Mouse (Mus musculus): Measurements from ENCODE around the gene Trip6. TPM values are rescaled to one million over a fixed set of nuclear protein-coding genes. Genes with fewer than 3 reads are reported as not detected.

Gene Trip6
- polyA plus RNA-seq, 1 experiment: 59.3 TPM

DNA sequence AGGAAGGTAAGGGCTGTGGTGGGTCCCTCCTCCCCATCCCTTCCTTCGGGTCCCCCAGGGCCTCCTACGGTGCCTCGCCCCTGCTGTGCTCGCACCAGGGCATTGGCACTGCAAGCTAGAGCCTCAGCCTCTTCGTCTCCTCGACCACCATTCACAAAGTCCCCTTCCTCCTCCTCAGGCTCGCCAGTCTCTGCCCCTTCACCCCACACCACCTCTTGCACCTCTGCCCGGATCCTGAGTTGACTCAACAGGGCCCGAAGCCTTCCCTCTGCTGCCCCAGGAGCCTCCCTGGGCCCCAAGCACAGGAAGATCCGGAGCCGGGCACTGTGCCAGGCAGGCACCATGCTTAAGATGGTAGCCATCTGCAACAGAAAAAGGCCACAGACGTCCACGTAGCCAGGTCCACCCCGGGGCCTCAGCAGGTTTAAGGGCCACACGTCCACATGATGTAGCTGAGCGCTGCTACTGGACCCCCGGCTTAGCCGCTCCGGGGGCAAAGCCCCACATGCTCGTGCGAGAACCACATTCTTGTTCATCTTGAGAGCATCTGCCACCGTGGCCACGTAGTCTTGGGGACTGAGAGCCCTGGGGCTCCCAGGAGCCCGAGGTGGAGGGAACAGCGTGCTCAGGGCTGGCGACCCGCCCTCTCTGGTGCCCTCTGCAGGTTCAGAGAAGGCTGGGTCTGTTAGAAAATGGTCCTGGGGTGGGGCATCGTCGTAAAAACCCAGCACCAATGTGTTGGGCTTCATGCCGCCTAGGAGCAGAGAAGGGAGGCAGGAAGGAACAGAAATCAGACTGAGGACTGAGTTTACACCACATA lies 1.1 kb upstream of the Trip6 start:
- no peak for TF ChIP-seq GATA1 (IDR thresholded peaks at IDR 0.05; ENCODE audit: low read length)

DNA sequence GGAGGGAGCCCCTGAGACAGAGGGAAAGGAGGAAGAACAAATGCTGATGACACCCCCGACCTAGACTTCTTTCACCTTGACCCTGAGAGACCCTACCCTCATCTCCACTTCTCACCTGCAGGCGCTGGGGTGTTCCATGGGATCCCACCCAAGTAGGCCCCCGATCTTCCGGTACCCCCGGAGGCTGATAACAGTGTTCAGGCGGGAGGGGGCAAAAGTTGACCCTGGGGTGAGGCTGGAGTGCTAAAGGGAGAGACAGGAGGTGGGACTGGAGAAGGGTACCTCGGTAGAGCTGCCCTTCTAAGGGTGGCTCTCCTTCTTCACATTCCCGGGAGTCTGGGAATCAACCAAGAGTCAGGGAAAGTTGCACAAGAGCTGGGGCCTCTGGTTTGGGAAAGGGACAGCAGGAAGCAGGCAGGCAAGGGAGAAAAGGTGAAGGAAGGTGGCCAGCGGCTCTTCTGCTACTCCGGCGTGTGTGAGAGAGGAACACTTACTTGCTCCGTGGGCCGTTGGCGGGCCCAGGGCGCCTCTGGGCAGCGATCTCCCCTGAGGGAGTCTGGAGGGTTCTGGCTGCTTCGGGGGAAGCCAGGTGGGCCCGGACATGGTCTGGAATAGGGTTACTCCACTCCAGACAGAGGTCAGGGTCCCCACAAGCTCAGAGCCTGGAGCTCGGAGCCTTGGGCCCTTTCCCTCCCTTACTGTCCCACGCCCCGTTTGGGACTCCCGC lies 575 bp downstream of the Trip6 start:
- TF ChIP-seq GATA1 (IDR thresholded peaks at IDR 0.05; ENCODE audit: low read length): no peak

DNA sequence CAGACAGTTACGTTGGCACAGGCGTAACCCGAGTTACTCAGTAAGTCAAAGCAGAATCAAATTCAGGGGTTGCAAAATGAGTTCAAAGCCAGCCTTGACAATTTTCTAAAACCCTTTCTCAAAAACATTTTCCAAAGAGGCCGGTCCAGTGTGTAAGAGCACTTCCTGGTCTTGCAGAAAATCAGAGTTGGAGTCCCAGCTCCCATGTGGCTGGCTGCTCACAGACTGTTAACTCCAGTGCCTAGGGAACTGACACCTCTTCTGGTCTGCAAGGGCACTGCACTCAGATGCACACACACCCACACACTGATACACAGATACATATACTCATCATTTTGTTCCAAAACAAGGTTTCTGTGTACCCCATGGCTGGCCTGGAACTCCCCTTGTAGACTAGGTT lies 5.8 kb downstream of the Trip6 start:
- TF ChIP-seq GATA1 (IDR thresholded peaks at IDR 0.05; ENCODE audit: low read length): no peak

DNA sequence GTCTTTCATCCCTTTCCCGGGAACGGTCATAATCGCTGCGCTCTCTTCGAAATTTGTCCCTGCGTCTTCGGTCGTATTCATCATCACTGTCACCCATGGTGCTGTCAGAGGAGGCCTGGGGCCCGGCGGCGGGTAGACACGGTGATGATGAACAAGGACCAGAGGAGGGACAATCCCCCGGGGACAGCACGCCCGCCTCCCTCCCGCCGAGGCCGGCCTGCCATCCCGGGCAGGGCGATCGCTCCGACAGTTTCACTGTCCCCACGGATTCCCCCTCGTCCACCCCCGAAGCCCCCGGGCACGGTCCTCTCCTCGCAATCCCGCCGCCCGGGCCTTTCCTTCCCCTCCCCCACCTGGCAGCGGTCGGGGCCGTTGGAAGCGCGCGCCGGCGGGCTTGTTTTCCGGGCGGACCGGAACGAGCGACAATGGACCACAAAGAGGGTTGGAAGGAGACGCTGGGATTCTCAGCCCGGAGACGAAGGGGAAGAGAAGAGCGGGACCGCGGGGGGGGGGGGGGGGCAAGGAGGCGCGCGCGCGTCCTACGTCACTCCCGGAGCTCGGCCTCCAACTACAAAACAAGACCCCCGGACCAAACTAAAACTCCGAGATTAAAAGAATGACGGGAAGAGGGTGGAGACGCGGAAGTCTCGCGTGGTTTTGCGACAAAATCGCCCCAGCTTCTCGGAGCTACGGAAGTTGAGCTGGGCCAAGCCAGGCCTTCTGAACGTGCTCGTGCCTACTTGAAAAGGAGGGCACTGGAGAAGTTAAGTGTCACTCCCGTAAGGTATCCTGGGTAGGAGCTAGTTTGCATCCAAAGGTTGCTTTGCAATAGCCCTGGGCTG lies 6.9 kb downstream of the Trip6 start, which contains the start of gene Srrt:
TSS of gene Srrt (minus strand) at position 604 of the 842 bp plus-strand sequence.
- no peak for TF ChIP-seq GATA1 (IDR thresholded peaks at IDR 0.05; ENCODE audit: low read length)

DNA sequence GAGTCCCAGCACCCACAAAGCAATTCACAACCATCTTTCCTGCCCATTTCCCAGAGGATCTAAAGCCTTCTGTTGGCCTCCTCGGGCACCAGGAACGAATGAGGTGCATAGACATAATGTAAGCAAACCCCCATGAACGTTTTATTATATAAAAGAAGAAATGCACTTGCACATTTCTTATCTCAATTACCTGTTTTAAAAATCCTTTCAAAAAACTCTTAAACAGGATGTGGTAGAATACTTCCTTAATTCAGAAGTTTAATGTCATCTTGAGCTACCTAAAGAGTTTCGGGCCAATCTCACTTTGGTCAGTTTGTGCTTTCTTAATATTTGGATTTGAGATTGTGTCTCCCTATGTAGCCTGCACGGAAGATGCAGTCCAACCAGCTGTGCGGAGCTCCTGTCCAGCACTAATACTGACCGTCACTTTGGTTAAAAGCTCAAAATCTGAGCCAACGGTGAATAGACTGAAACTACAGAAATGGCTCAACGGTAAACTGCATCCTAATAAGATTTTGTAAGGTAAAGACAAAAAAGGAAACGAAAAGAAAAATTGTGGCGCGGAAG lies 7.7 kb downstream of the Trip6 start:
- TF ChIP-seq GATA1 (IDR thresholded peaks at IDR 0.05; ENCODE audit: low read length): no peak

DNA sequence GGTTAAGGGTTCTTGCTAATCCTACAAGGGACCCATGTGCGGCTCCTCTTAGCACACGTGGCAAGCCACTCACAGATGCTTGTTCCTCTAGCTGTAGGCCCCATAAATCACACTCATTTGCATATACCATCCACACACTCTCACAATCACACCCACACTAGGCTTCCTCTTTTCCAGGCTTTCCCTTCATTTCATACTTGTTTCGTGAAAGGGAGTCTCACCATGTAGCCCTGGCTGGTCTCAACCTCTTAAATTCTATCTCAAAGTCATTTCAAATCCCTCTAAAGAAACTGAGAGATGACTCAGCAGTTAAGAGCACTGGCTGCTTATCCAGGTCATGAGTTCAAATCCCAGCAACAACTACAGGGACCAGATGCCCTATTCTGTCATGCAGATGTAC lies 8.4 kb downstream of the Trip6 start:
- TF ChIP-seq GATA1 (IDR thresholded peaks at IDR 0.05; ENCODE audit: low read length): no peak

DNA sequence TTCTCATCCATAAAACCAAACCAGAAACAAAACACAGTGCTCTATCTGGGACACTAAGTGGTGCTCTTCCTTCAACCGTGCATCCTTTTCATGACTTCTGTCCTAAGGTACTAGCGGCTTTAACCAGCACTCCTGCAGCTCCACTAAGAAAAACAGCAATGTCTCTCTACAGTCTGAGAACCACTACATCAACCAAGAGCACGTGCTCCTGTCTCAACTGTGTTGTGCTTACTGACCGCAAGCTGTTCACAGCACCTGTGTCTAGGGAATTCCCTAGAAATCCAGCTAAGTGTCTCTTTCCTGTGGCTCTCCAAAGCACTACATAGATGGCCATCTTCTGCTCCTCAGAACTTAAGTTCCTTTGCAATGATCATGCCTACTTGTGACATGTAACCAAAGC lies 9.4 kb downstream of the Trip6 start:
- TF ChIP-seq GATA1 (IDR thresholded peaks at IDR 0.05; ENCODE audit: low read length): no peak

DNA sequence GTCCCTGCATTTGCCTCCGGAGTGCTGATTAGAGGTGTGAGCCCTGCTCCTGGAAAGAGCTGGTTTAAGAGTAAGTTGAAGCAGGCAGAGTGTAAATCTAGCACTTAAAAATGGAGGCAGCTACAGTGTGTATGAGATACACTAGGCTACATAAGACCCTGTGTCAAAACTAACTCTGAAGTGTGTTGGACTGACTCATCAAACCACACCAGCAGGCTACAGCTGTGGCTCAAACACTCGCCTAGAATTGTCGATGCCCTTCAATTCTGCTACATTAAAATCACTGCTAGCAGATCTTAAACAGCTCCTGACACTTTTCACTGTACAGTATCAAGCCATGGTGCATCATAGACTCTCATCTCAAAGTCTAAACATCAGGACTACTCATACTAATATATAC lies 10.0 kb downstream of the Trip6 start:
- no peak for TF ChIP-seq GATA1 (IDR thresholded peaks at IDR 0.05; ENCODE audit: low read length)

DNA sequence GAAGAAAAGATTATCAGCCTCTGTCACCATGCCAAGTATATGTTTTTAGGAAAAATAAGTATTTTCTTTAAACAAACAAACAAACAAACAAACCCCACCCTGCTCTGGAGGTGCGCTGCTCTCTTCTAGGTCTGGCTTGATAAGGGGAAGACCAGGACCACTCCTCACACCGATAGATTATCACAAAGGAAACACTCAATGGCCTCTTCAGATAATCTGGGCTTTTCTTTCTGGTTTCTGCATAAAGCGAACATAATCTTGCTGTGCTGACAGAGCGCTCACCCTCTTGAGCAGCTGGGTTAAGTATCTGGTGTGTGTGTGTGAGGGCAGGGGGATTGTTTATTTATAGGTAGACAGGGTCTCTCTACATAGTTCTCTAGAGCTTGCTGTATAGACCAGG lies 10.6 kb downstream of the Trip6 start:
- peak; percentile 40 for TF ChIP-seq GATA1 (IDR thresholded peaks at IDR 0.05; ENCODE audit: low read length)

DNA sequence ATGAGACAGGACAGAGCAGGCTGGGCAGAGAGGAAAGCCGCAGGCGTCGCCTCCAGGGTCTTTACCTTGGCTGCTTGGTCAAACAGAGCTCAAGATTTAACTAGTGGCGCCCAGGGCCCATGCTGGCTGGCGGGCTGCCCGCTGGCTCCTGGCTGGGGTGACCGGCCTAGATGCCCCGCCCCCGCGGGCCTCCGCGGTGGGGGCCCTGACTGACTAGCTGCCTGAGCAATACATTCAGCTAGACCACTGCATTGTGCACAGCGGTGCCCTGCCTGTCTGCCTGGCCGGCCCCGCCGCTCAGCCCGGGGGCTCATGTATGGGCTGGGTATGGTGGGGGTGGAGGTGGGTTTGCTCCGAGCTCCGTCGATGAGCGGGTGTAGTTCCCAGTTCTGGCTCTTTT lies 13.0 kb downstream of the Trip6 start:
- no peak for TF ChIP-seq GATA1 (IDR thresholded peaks at IDR 0.05; ENCODE audit: low read length)

DNA sequence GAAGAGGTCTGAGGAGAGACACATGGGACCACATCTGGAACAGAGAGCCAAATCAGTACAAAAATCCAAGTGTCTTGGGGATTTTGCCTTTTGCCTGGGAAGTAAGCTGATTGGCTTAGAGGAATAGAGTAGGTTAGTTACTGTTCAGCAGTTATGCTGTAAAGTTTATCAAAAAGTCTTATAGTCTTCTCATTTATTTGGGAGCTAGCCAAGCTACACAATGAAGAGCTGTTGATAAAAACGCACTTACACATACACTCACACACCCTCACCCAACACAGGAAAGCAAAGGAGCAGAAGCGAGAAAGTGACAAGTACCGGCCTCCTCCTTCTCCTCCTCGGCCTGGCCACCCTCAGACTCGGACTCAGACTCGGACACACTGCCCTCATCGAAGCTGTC lies 15.0 kb downstream of the Trip6 start:
- no peak for TF ChIP-seq GATA1 (IDR thresholded peaks at IDR 0.05; ENCODE audit: low read length)

DNA sequence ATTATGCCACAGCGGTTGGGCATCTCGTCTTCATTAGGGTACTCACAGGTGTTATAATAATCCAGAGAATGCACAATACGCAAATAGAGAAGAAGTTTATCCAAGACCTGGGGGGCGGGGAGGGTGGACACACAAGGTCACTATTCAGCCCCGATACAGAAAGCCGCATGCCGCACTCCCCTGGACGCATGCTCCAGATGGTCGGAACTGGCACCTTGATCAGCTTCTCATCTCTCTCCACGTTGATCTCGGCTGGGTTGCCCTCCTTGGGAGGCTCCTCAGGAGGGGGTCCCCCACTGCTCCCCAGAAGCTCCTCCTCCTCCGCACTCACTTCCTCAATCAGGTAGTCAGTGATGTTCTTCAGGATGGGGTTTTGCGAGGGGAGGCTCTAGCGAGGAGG lies 17.1 kb downstream of the Trip6 start:
- TF ChIP-seq GATA1 (IDR thresholded peaks at IDR 0.05; ENCODE audit: low read length): no peak

DNA sequence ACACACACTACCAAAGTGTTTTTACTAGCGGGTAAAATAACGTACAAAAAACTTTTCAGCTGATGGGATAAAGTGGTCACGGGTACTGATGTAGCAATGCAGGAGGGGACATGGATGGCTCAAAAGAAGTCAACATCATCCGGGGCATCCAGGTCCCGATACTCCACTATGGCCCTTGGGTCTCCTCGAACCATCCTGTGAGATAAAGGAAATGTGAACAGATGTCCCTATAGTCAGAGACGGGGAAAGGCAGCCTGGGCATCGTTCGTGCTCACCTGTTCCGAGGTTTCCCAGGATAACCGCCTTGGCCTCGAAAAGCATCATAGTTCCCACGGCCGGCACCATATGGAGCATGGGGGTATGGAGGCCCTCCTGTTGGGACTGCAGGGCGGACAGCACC lies 18.5 kb downstream of the Trip6 start:
- TF ChIP-seq GATA1 (IDR thresholded peaks at IDR 0.05; ENCODE audit: low read length): no peak

DNA sequence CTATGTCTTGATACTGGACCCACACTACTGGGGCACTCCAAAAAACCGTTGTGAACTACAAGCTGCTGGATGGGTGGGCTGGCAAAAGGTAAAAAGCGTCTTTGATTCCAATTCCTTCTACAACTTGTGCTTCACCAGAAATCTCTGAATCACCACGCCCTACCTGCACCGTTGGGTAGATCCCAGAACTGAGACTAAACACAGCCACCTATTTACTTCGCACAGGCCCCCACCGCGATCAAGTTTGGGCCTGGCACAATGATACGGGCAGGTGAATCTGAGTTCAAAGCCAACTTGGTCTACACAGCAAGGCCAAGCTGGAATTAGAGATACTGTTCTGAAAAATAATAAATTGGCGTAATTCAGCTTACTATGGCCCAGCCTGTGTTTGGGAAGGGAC lies 18.9 kb downstream of the Trip6 start:
- no peak for TF ChIP-seq GATA1 (IDR thresholded peaks at IDR 0.05; ENCODE audit: low read length)

DNA sequence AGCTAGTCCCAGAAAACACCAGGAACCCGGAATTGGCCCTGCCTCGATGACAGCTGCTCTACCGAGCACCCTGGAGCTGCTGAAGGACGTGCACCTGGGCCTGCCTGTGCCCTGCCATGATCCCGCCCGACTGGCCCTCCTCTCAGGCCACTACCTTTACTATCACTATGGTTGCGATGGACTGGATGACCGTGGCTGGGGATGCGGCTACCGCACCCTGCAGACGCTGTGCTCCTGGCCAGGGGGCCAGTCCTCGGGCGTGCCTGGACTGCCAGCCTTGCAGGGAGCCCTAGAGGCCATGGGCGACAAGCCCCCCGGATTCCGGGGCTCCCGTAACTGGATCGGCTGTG lies 19.5 kb downstream of the Trip6 start:
- no peak for TF ChIP-seq GATA1 (IDR thresholded peaks at IDR 0.05; ENCODE audit: low read length)

Measured in G1E-ER4 (cell line).